Mouse (Mus musculus): ENCODE measurements around the gene Smc1a. TPM values are rescaled to one million over a fixed set of nuclear protein-coding genes. Genes with fewer than 3 reads are reported as not detected.

Smc1a gene
- polyA plus RNA-seq (2016; fragmentation: Nextera tagmentation; extraction: Ambion mirVana) = 123 and 124 TPM in 2 replicates

DNA sequence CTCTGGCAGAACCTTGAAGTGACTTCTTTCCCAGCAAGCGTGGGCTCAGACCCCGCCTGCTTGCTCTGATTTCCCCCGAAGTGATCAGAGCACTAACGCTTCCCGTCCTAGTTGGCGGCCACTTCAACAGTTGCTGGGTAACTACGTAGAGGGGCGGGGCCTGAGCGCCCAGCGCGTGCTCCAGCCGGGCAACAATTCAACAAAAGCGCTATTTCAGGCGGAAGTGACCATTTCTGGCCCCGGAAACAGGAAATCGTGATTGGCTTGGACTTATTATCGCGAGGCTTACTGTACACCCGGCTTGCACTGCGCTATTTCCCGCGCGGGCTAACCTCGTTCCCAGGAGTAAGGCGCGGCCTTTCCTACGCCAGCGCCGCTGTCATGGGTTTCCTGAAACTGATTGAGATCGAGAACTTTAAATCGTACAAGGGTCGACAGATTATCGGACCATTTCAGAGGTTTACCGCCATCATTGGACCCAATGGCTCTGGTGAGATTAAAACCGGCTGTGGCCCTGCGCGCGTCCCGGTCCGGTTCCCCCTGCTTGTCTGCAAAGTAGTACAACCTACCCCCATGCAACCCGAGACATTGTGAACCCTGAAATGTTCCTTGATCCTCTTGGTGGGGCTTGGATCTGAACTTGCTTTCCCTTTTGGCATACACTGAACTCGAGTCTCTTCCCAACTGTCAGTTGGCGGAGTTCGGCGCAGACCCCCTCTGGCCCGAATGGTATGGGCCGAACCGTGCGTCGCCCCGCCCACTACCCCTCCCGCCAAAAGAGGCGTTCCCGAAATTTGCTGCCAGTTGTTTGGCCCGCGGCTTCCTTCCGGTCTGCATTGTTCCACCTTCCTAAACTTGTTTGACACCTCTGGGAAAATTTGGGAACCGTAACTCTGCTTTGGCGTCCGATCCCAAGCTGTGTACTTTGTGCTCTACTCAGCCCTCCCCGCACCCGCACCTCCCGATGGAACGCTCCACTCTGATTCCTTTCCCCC is at the start of gene Smc1a, which contains the start of gene Ribc1:
Gene Smc1a, plus strand, starts transcription at position 278 of the 995 bp plus-strand sequence.
Gene Ribc1, minus strand, starts transcription at position 145 of the 995 bp plus-strand sequence.
- peak; percentile 98 for ATAC-seq (ENCODE audit: insufficient number of reproducible peaks, insufficient read depth, low FRiP score, low TSS enrichment, low read depth)
- peak within 1 kb of the TSS; percentile 60 for H3K9ac ChIP-seq (replicated peaks)
- H3K4me3 ChIP-seq (replicated peaks) = peak within 1 kb of the TSS; percentile 53
- 16% methylated on average over 64 of the region's 64 CpGs for WGBS
- peaks cover 10% of the 10 kb centered on the region; the same call in 1 of the 2 replicates for H3K36me3 ChIP-seq
- peaks cover 44% of the 10 kb centered on the region for H3K27me3 ChIP-seq
- peak within 1 kb of the TSS; percentile 90 for H3K27ac ChIP-seq
- peaks cover 5% of the 10 kb centered on the region; the same call in 1 of the 2 replicates for H3K4me1 ChIP-seq (replicated peaks)
- no peaks in the 10 kb centered on the region for H3K9me3 ChIP-seq
- peak within 1 kb of the TSS; percentile 63 for H3K4me2 ChIP-seq

GRCm38 (mm10) chrX:151999006-151999710 is 17.1 kb upstream of the Smc1a start:
- no peak overlapping the region for H3K4me2 ChIP-seq
- no peak overlapping the region for H3K9ac ChIP-seq (replicated peaks)
- ATAC-seq (ENCODE audit: insufficient number of reproducible peaks, insufficient read depth, low FRiP score, low TSS enrichment, low read depth) = no peak
- H3K27ac ChIP-seq = no peak overlapping the region
- 75% methylated on average over 4 of the region's 4 CpGs for WGBS
- no peak overlapping the region for H3K4me3 ChIP-seq (replicated peaks)
- no peaks in the 10 kb centered on the region for H3K4me1 ChIP-seq (replicated peaks)
- H3K9me3 ChIP-seq = no peaks in the 10 kb centered on the region
- peaks cover 74% of the 10 kb centered on the region for H3K27me3 ChIP-seq
- H3K36me3 ChIP-seq = peaks cover 3% of the 10 kb centered on the region; the same call in 1 of the 2 replicates

- Histone ChIP-seq H3K27me3 (peaks cover 82% of the 10 kb centered on the region), H3K4me2 (peak overlapping the region; percentile 59), H3K36me3 (peaks cover 24% of the 10 kb centered on the region), H3K4me1 (replicated peaks) (no peaks in the 10 kb centered on the region), H3K4me3 (replicated peaks) (peak overlapping the region; percentile 49), H3K9ac (replicated peaks) (no peak overlapping the region), H3K27ac (0 out of 2 replicates have a peak overlapping the region, but pooled peaks have one; percentile 62), H3K9me3 (no peaks in the 10 kb centered on the region)
- peak; percentile 12; the same call in 1 of the 2 replicates for ATAC-seq (ENCODE audit: insufficient number of reproducible peaks, insufficient read depth, low FRiP score, low TSS enrichment, low read depth)
- 33% methylated on average over 9 of the region's 9 CpGs for WGBS
Measured at GRCm38 (mm10) chrX:152001182-152001684, 15.0 kb upstream of the Smc1a start.

DNA sequence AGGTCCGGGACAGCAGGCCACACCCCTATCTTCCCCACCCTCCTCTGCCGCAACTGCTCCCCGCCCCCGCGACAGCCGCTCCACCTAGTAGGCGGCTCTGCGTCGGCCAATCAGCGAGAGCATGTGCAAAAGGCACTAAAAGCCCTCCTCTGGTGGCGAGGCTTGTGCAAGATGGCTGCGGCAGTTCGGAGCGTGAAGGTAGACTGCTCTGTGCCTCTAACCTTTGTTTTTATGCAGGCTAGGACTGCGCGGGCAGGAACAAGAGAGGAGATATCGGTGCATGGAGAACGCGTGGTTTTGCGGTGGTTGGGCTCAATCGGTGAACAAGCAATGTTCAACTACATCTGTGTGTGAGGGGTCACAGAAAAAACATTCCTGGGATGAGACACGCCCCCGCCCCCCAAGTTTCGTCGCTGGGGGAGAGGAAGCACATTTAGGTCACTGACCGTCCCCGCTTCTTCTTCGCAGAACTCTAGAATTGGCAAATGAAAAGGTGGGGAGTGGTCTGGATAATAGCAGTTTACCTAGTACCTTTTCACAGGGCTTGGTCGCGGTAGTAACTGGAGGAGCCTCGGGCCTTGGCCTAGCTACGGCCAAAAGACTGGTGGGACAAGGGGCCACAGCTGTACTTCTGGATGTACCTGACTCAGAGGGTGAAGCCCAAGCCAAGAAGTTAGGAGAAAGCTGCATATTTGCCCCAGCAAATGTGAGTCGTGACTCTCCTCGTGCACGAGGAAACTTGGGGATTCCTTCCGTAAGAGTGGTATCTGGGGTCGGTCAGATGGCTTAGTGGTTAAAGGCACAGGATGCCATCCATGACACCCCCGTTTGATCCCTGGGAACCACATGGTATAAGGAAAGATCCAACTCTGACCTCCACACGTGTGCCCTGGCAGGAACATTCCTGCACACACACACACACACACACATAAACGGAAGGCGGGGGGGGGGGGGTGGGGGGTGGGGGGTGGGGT is 14.2 kb upstream of the Smc1a start, which contains the start of gene Hsd17b10:
Gene Hsd17b10, plus strand, starts transcription at position 109 of the 974 bp plus-strand sequence.
- H3K4me3 ChIP-seq (replicated peaks) = peak within 1 kb of the TSS; percentile 49
- peaks cover 84% of the 10 kb centered on the region for H3K27me3 ChIP-seq
- H3K9me3 ChIP-seq = no peaks in the 10 kb centered on the region
- ATAC-seq (ENCODE audit: insufficient number of reproducible peaks, insufficient read depth, low FRiP score, low TSS enrichment, low read depth) = peak; percentile 97
- peak within 1 kb of the TSS; percentile 59 for H3K4me2 ChIP-seq
- peak within 1 kb of the TSS; percentile 62 for H3K27ac ChIP-seq
- WGBS = 20% methylated on average over 40 of the region's 41 CpGs
- peaks cover 25% of the 10 kb centered on the region for H3K36me3 ChIP-seq
- H3K9ac ChIP-seq (replicated peaks) = peak within 1 kb of the TSS; percentile 59
- H3K4me1 ChIP-seq (replicated peaks) = no peaks in the 10 kb centered on the region

- 73% methylated on average over 2 of the region's 2 CpGs for WGBS
- peaks cover 25% of the 10 kb centered on the region for H3K36me3 ChIP-seq
- no peak overlapping the region for H3K9ac ChIP-seq (replicated peaks)
- no peak overlapping the region for H3K27ac ChIP-seq
- H3K27me3 ChIP-seq = peaks cover 84% of the 10 kb centered on the region
- peak overlapping the region; percentile 49 for H3K4me3 ChIP-seq (replicated peaks)
- ATAC-seq (ENCODE audit: insufficient number of reproducible peaks, insufficient read depth, low FRiP score, low TSS enrichment, low read depth) = no peak
- peak overlapping the region; percentile 59 for H3K4me2 ChIP-seq
- no peaks in the 10 kb centered on the region for H3K9me3 ChIP-seq
- no peaks in the 10 kb centered on the region for H3K4me1 ChIP-seq (replicated peaks)
Measured at GRCm38 (mm10) chrX:152002865-152003264, 13.4 kb upstream of the Smc1a start.

DNA sequence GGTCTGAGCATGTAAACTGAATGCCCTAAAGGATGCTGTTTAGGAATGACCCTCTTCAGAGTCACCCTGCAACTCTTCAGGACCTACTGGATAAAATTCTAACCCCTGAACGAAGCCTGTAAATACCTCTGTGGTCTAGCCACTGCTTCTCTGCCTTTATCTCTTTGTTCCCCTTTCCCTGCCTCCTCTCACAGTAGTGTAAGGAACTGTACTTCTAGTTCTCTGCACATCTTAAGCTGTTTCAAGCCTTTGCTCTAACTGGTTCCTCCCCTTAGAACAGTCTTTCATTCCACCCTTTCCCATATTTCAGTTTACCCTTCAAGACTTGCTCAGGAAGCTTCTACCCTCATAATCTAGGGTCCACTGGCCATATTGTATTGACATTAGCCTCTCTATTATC is 8.4 kb upstream of the Smc1a start:
- H3K4me2 ChIP-seq = no peak overlapping the region
- no peak overlapping the region for H3K4me3 ChIP-seq (replicated peaks)
- H3K9ac ChIP-seq (replicated peaks) = no peak overlapping the region
- no peaks in the 10 kb centered on the region for H3K4me1 ChIP-seq (replicated peaks)
- peaks cover 29% of the 10 kb centered on the region for H3K36me3 ChIP-seq
- ATAC-seq (ENCODE audit: insufficient number of reproducible peaks, insufficient read depth, low FRiP score, low TSS enrichment, low read depth) = no peak
- peaks cover 69% of the 10 kb centered on the region for H3K27me3 ChIP-seq
- WGBS = 80% methylated on average over 1 of the region's 1 CpGs
- H3K27ac ChIP-seq = no peak overlapping the region
- no peaks in the 10 kb centered on the region for H3K9me3 ChIP-seq

GRCm38 (mm10) chrX:152015752-152016150 is 477 bp upstream of the Smc1a start:
- WGBS = 18% methylated on average over 11 of the region's 11 CpGs
- ATAC-seq (ENCODE audit: insufficient number of reproducible peaks, insufficient read depth, low FRiP score, low TSS enrichment, low read depth) = peak; percentile 55; the same call in 1 of the 2 replicates

GRCm38 (mm10) chrX:152017186-152017585 is 958 bp downstream of the Smc1a start:
- H3K4me2 ChIP-seq = peak overlapping the region; percentile 63
- 19% methylated on average over 14 of the region's 14 CpGs for WGBS
- H3K9me3 ChIP-seq = no peaks in the 10 kb centered on the region
- peak overlapping the region; percentile 53 for H3K4me3 ChIP-seq (replicated peaks)
- H3K27me3 ChIP-seq = peaks cover 41% of the 10 kb centered on the region
- H3K27ac ChIP-seq = peak overlapping the region; percentile 90
- peaks cover 10% of the 10 kb centered on the region; the same call in 1 of the 2 replicates for H3K36me3 ChIP-seq
- H3K4me1 ChIP-seq (replicated peaks) = peaks cover 5% of the 10 kb centered on the region; the same call in 1 of the 2 replicates
- peak overlapping the region; percentile 53 for H3K9ac ChIP-seq (replicated peaks)
- ATAC-seq (ENCODE audit: insufficient number of reproducible peaks, insufficient read depth, low FRiP score, low TSS enrichment, low read depth) = no peak

More at GRCm38 (mm10) chrX:152015752-152016150, 477 bp upstream of the Smc1a start:
- peak overlapping the region; percentile 90 for H3K27ac ChIP-seq
- H3K4me2 ChIP-seq = peak overlapping the region; percentile 57
- peaks cover 5% of the 10 kb centered on the region; the same call in 1 of the 2 replicates for H3K4me1 ChIP-seq (replicated peaks)
- H3K27me3 ChIP-seq = peaks cover 47% of the 10 kb centered on the region
- peaks cover 10% of the 10 kb centered on the region; the same call in 1 of the 2 replicates for H3K36me3 ChIP-seq
- H3K9me3 ChIP-seq = no peaks in the 10 kb centered on the region
- H3K9ac ChIP-seq (replicated peaks) = peak overlapping the region; percentile 60
- peak overlapping the region; percentile 53 for H3K4me3 ChIP-seq (replicated peaks)

GRCm38 (mm10) chrX:152019294-152019693 is 3.1 kb downstream of the Smc1a start:
- Histone ChIP-seq H3K4me3 (replicated peaks) (no peak overlapping the region), H3K27ac (no peak overlapping the region), H3K4me1 (replicated peaks) (peaks cover 5% of the 10 kb centered on the region; the same call in 1 of the 2 replicates), H3K27me3 (peaks cover 38% of the 10 kb centered on the region), H3K4me2 (no peak overlapping the region), H3K9ac (replicated peaks) (no peak overlapping the region), H3K9me3 (no peaks in the 10 kb centered on the region), H3K36me3 (peaks cover 11% of the 10 kb centered on the region)
- WGBS = 77% methylated on average over 2 of the region's 2 CpGs
- no peak for ATAC-seq (ENCODE audit: insufficient number of reproducible peaks, insufficient read depth, low FRiP score, low TSS enrichment, low read depth)

GRCm38 (mm10) chrX:152039865-152040264 is 23.6 kb downstream of the Smc1a start:
- Histone ChIP-seq H3K27ac (no peak overlapping the region), H3K27me3 (peaks cover 33% of the 10 kb centered on the region), H3K9me3 (no peaks in the 10 kb centered on the region), H3K9ac (replicated peaks) (no peak overlapping the region), H3K36me3 (peaks cover 41% of the 10 kb centered on the region; the same call in 1 of the 2 replicates), H3K4me1 (replicated peaks) (no peaks in the 10 kb centered on the region), H3K4me2 (no peak overlapping the region), H3K4me3 (replicated peaks) (no peak overlapping the region)
- no peak for ATAC-seq (ENCODE audit: insufficient number of reproducible peaks, insufficient read depth, low FRiP score, low TSS enrichment, low read depth)
